In the genomic region with DNA sequence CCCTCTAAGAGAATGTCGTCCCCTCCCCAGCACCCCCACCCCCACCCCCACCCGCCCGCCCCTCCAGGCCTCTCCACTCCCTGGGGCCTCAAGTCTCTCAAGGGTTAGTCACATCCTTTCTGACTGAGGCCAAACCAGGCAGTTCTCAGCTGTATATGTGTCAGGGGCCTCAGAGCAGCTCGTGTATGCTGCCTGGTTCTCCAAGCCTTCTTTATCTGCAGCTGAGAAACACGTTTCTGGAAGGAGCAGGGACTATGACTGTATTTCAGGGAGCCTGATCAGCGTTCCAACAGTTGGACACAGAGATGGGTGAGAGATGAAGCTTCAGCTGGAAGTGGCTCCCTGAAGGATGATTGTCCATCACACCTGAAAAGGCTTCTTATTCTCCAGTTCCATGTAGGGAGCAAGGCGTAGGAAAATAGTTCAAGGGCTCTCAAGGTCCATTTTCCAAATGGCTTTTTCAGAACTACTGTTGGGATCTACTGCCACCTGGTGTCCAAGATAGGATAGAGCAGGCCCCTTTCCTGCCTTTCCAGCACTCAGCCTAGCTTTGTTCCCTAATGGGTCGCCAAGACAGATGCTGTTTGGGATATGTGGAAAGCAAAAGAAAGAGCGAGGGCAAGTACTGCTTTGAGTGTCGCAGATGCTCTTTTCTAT, we compare ENCODE assay signal across 8 mouse cellular contexts. TPM values are rescaled to one million over a fixed set of nuclear protein-coding genes. Genes with fewer than 3 reads are reported as not detected.
DNase-seq lines count a peak whose midpoint lies in the region; ATAC-seq and TF ChIP-seq lines count a peak whose summit lies in the region.

No protein-coding gene starts in this region.

- peak; percentile 67 for DNase-seq in MEL (ENCODE audit: low read depth, low spot score)
- peak; percentile 68 to 75 for DNase-seq in cerebellum, adult 18-20 months
- DNase-seq in heart, postnatal 36 days = peak; percentile 69 to 70
- DNase-seq in layer of hippocampus, adult 9-11 months = peak; percentile 38
- peak; percentile 68 for DNase-seq in lung, postnatal 14 days
- DNase-seq in retina, postnatal 1 day = peak; percentile 79
- peak; percentile 54 for DNase-seq in urinary bladder, postnatal 14 days (ENCODE audit: low spot score)

- H3K4me1 ChIP-seq in MEL (ENCODE audit: control insufficient read depth in 1 of 2, insufficient read depth in 2 of 2, low read length in 2 of 2) = peaks cover 0 to 15% of the 10 kb centered on the region in 2 experiments; a peak in 2 of 4 replicates
- peaks cover 3% of the 10 kb centered on the region; the same call in 1 of the 2 replicates for H3K4me1 ChIP-seq in forebrain, embryonic 15.5 days

- TF ChIP-seq POLR2A in MEL (IDR thresholded peaks at IDR 0.05; ENCODE audit: control insufficient read depth in 1 of 2, insufficient read depth in 1 of 2, low read depth in 1 of 2, low read length in 2 of 2, poor library complexity in 1 of 2) = no peak

- peak overlapping the region; percentile 43 for H3K9ac ChIP-seq in MEL (ENCODE audit: control insufficient read depth, low read depth, low read length, poor library complexity, severe bottlenecking)
- no peak overlapping the region for H3K9ac ChIP-seq in forebrain, embryonic 15.5 days (replicated peaks)

- TF ChIP-seq RAD21 in MEL (IDR thresholded peaks at IDR 0.05; ENCODE audit: low read depth, low read length) = peak; percentile 91

- peak; percentile 59 to 86 (median 69) for TF ChIP-seq CTCF in MEL (IDR thresholded peaks at IDR 0.05 in 2 of 3, conservative IDR thresholded peaks at IDR 0.05 in 1 of 3; ENCODE audit: control insufficient read depth in 1 of 3, insufficient read depth in 1 of 3, low read depth in 2 of 3, low read length in 3 of 3, poor library complexity in 1 of 3, severe bottlenecking in 1 of 3)

- WGBS in forebrain, embryonic 15.5 days = 30% methylated on average over 10 of the region's 10 CpGs

- H3K4me2 ChIP-seq in forebrain, embryonic 15.5 days (replicated peaks) = no peak overlapping the region

- no peaks in the 10 kb centered on the region for H3K9me3 ChIP-seq in MEL (replicated peaks; ENCODE audit: insufficient read depth, low read length)
- no peaks in the 10 kb centered on the region for H3K9me3 ChIP-seq in forebrain, embryonic 15.5 days

- no peak for TF ChIP-seq EP300 in MEL (IDR thresholded peaks at IDR 0.05; ENCODE audit: low read depth in 1 of 2, low read length in 2 of 2)

- no peaks in the 10 kb centered on the region for H3K27me3 ChIP-seq in MEL (ENCODE audit: control insufficient read depth in 1 of 2, insufficient read depth in 2 of 2, low read length in 2 of 2)
- H3K27me3 ChIP-seq in forebrain, embryonic 15.5 days = no peaks in the 10 kb centered on the region

- intact Hi-C loops in heart, postnatal 36 days (cut with DNase I) = loop anchor here (1.0 to 5.0 kb wide), 2 partner anchors 107 to 197 kb away; a partner anchor contains a TSS

- H3K36me3 ChIP-seq in MEL (ENCODE audit: control insufficient read depth in 1 of 2, insufficient read depth in 2 of 2, low read length in 2 of 2) = peaks cover 0 to 4% of the 10 kb centered on the region in 2 experiments; a peak in 2 of 4 replicates
- H3K36me3 ChIP-seq in forebrain, embryonic 15.5 days = no peaks in the 10 kb centered on the region

- ATAC-seq in forebrain, embryonic 15.5 days (replicated peaks) = no peak

- peak overlapping the region; percentile 12 to 51; a peak in 2 of 4 replicates for H3K4me3 ChIP-seq in MEL (ENCODE audit: control insufficient read depth in 1 of 2, insufficient read depth in 1 of 2, low read depth in 2 of 2, low read length in 2 of 2)
- no peak overlapping the region for H3K4me3 ChIP-seq in forebrain, embryonic 15.5 days

- peaks cover 3% of the 10 kb centered on the region; the same call in 1 of the 2 replicates for H3K79me2 ChIP-seq in MEL (ENCODE audit: control insufficient read depth, insufficient read depth, low read length, poor library complexity)

- H3K27ac ChIP-seq in MEL (ENCODE audit: control insufficient read depth, low read depth, low read length) = no peak overlapping the region
- H3K27ac ChIP-seq in forebrain, embryonic 15.5 days (replicated peaks) = peak overlapping the region; percentile 65

TF ChIP-seq in MEL, 35 proteins besides CTCF, POLR2A, EP300 and RAD21:
- TF ChIP-seq TCF12 (IDR thresholded peaks at IDR 0.05; ENCODE audit: low read depth, low read length) (no peak), RCOR1 (IDR thresholded peaks at IDR 0.05; ENCODE audit: low read depth, low read length) (no peak), MXI1 (IDR thresholded peaks at IDR 0.05; ENCODE audit: low read depth, low read length) (0 out of 2 replicates have a peak, but pooled peaks have one; percentile 26), POLR2AphosphoS5 (IDR thresholded peaks at IDR 0.05; ENCODE audit: borderline replicate concordance, low read depth, low read length) (no peak), MEF2A (IDR thresholded peaks at IDR 0.05; ENCODE audit: extremely low read depth, insufficient replicate concordance, low read depth, low read length, poor library complexity, severe bottlenecking) (no peak), SMC3 (IDR thresholded peaks at IDR 0.05; ENCODE audit: low read depth, low read length) (peak; percentile 95), MAFK (IDR thresholded peaks at IDR 0.05; ENCODE audit: borderline replicate concordance, low read depth, low read length) (no peak), ELF1 (IDR thresholded peaks at IDR 0.05; ENCODE audit: low read depth, low read length) (no peak), NRF1 (IDR thresholded peaks at IDR 0.05; ENCODE audit: insufficient read depth, low read depth, low read length, poor library complexity, severe bottlenecking) (no peak), ZC3H11A (IDR thresholded peaks at IDR 0.05; ENCODE audit: low read depth, low read length) (peak; percentile 90), MAZ (IDR thresholded peaks at IDR 0.05; ENCODE audit: low read depth, low read length) (no peak), HCFC1 (IDR thresholded peaks at IDR 0.05; ENCODE audit: low read depth, low read length) (no peak), USF1 (IDR thresholded peaks at IDR 0.05; ENCODE audit: low read depth, low read length) (no peak), GABPA (IDR thresholded peaks at IDR 0.05; ENCODE audit: low read depth, low read length) (no peak), SIN3A (IDR thresholded peaks at IDR 0.05; ENCODE audit: low read length) (peak; percentile 46; the same call in 1 of the 2 replicates), MYC (IDR thresholded peaks at IDR 0.05; ENCODE audit: low read depth, low read length) (no peak), ZNF384 (IDR thresholded peaks at IDR 0.05; ENCODE audit: low read depth, low read length) (0 out of 2 replicates have a peak, but pooled peaks have one; percentile 33), TAL1 (IDR thresholded peaks at IDR 0.05; ENCODE audit: low read length) (no peak), GATA1 (IDR thresholded peaks at IDR 0.05; ENCODE audit: low read depth, low read length) (no peak), ZMIZ1 (IDR thresholded peaks at IDR 0.05; ENCODE audit: low read depth, low read length) (no peak), BHLHE40 (IDR thresholded peaks at IDR 0.05; ENCODE audit: borderline replicate concordance, low read depth, low read length) (peak; percentile 41; the same call in 1 of the 2 replicates), ZKSCAN1 (IDR thresholded peaks at IDR 0.05; ENCODE audit: low read depth, low read length) (no peak), KAT2A (conservative IDR thresholded peaks at IDR 0.05; ENCODE audit: low read depth, low read length) (no peak), ETS1 (IDR thresholded peaks at IDR 0.05; ENCODE audit: low read depth, low read length) (no peak), CHD2 (IDR thresholded peaks at IDR 0.05; ENCODE audit: low read length) (no peak), MAX (IDR thresholded peaks at IDR 0.05; ENCODE audit: low read length) (no peak), CHD1 (IDR thresholded peaks at IDR 0.05; ENCODE audit: low read depth, low read length) (no peak), E2F4 (IDR thresholded peaks at IDR 0.05; ENCODE audit: borderline replicate concordance, low read depth, low read length) (no peak), MYB (IDR thresholded peaks at IDR 0.05; ENCODE audit: low read depth, low read length) (no peak), JUND (IDR thresholded peaks at IDR 0.05; ENCODE audit: low read depth, low read length) (0 out of 2 replicates have a peak, but pooled peaks have one; percentile 44), POLR2AphosphoS2 (IDR thresholded peaks at IDR 0.05; ENCODE audit: low read length) (no peak), UBTF (IDR thresholded peaks at IDR 0.05; ENCODE audit: borderline replicate concordance, insufficient read depth, low read depth, low read length) (no peak), TBP (IDR thresholded peaks at IDR 0.05; ENCODE audit: low read depth, low read length) (no peak), USF2 (IDR thresholded peaks at IDR 0.05; ENCODE audit: borderline replicate concordance in 1 of 2, insufficient read depth in 1 of 2, low read depth in 1 of 2, low read length in 2 of 2) (no peak), NELFE (IDR thresholded peaks at IDR 0.05; ENCODE audit: low read depth, low read length) (no peak)

RNA-seq across cellular contexts. Expression of a gene that starts 30.5 kb away (rescaled TPM):
- 0.03 and 0.04 TPM in 2 replicates for total RNA-seq in MEL (2012; rRNA removed)
- polyA plus RNA-seq in MEL (2012; ENCODE audit: insufficient read depth in 1 of 2, insufficient read length in 2 of 2, low read depth in 1 of 2, low replicate concordance in 2 of 2, missing spikeins in 1 of 2) = under 1 TPM in 1 of 2 experiments, not detected in 1; 0.15 TPM
- polyA plus RNA-seq in forebrain, embryonic 15.5 days (2015; fragmentation: Nextera tagmentation; extraction: Ambion mirVana) = 53.6 and 55.8 TPM in 2 replicates
- under 1 TPM; 0.22 to 0.50 TPM for total RNA-seq in heart, postnatal 36 days (2021)

RNA-seq across cellular contexts. Expression of a gene that starts 46.7 kb away (rescaled TPM):
- total RNA-seq in MEL (2012; rRNA removed) = not detected in 2 replicates
- polyA plus RNA-seq in MEL (2012; ENCODE audit: insufficient read depth in 1 of 2, insufficient read length in 2 of 2, low read depth in 1 of 2, low replicate concordance in 2 of 2, missing spikeins in 1 of 2) = not detected
- polyA plus RNA-seq in forebrain, embryonic 15.5 days (2015; fragmentation: Nextera tagmentation; extraction: Ambion mirVana) = 0.29 and 0.60 TPM in 2 replicates
- total RNA-seq in heart, postnatal 36 days (2021) = not detected

RNA-seq across cellular contexts. Expression of a gene that starts 55.7 kb away (rescaled TPM):
- 20.9 and 23.1 TPM in 2 replicates for total RNA-seq in MEL (2012; rRNA removed)
- 10 to 100 TPM in 1 of 2 experiments, not detected in 1; 68.0 TPM for polyA plus RNA-seq in MEL (2012; ENCODE audit: insufficient read depth in 1 of 2, insufficient read length in 2 of 2, low read depth in 1 of 2, low replicate concordance in 2 of 2, missing spikeins in 1 of 2)
- 21.6 and 28.6 TPM in 2 replicates for polyA plus RNA-seq in forebrain, embryonic 15.5 days (2015; fragmentation: Nextera tagmentation; extraction: Ambion mirVana)
- total RNA-seq in heart, postnatal 36 days (2021) = 10 to 100 TPM; 19.8 to 23.2 TPM
